Mouse (Mus musculus) brain, adult 2 months (tissue): ENCODE measurements around the gene Spats2.
"Not testable (repeated sequence)": the region's sequence is repeated elsewhere in the genome, so short reads cannot be mapped to it uniquely, and the experiment has no call there.

Source experiments
- DNase-seq: peaks from one replicate; pipeline ENCODE4 v3.0.0; 2011; ENCODE audit warnings: low read depth, low spot score

Spats2 gene

DNA sequence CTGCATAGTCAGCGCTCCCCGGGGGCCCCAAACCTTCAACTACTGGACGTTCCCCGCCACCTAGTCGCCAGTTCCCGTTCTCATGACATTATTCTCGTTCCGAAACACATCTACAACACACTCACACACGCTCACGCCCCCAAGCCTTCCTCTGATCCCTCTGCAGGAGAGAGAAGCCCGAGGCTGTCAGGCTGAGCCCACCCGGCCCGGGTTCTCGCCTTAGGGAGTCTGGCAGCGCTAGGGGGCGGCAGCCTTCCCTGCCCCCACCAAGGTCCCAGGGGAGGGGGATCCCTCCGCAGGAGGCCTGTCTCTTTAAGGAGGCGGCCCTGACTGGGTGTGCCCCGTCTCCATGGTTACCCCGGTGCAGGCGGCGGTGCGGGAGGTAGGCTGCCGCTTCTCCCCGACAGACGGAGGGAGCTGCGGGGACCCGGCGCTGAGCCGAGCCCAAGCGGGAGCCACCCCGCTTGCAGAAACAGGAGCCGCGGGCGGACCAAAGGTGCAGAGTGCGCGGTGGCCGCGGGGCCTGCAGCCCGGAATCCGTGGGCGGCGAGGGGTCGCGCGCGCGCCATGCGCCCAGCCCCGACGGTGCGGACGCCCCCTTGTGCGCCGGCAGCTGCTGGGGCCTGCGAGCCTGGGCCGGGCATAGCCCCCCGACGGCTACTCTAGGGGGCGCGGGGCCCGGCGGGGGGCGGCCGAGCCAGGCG, 98.6 kb downstream of the Spats2 start, which contains the start of gene Kcnh3:
TSS of gene Kcnh3 (plus strand) at position 654 of the 704 bp plus-strand sequence.
- DNase-seq = peak; percentile 87

DNA sequence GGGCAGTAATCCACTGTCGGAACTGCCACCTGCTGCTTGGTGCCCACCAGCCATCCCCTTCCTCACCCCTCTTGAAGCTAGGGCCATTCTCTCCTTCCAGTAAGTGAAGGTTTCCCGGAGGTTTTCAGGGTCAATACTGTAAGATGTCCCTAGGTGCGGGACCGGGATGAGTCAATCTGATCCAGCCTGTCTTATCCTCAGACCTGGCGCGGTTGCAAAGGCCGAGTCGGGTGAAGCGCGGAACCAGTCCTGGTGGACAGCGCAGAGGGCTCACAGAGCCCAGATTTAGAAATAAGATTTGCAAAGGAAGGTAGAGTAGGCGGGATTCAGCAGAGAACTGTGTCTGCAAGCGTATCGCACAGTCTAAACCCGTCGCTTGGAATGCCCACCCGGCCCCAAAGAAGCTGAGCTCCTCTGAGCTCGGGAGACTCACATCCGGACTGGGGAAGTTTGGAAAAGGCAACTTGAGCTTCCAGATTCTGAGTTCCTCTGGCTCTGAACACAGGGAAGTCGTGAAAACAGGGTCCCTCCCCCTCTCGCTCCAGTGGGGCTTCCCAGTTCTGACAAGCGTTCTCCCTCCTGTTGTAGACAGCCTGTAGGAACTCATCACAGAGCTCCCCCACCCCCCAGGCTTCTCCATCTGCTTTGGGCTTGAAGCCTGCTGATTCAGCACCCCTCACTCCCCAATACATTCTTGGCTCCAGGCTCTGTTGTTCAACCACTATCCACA, 99.5 kb downstream of the Spats2 start:
- peak; percentile 82 for DNase-seq

DNA sequence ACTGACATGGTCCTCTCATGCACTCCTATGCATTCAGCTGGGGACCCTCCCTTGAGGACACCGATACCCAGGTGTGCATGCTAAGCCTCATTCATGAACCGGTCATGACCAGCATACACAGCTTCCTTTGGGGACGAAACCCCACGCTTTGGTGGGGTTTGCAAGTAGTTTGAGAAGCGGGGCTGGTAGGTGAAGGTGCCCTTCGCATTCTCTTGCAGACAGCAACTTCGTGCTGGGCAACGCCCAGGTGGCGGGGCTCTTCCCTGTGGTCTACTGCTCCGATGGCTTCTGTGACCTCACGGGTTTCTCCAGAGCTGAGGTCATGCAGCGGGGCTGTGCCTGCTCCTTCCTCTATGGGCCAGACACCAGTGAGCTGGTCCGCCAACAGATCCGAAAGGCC, 100.4 kb downstream of the Spats2 start:
- no peak for DNase-seq

DNA sequence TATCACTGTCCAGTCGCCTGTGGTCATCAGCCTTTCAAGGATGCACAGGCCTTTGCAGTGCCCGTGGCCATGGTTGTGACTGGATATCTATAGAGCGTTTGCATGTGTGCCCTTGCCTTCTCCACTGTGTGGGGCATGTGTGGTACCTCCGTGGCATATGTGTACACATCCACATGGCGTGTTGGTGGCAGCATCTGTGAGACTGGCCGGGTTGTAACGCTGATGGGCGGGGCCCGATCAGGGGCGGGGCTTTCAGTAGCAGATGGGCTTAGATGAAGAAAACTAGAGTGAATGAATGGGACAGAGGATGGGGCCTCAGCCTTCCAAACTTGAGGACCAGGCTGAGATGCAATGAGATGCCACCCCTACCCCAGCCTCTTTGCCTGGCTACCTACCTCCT, 106.3 kb downstream of the Spats2 start:
- DNase-seq = peak; percentile 43

DNA sequence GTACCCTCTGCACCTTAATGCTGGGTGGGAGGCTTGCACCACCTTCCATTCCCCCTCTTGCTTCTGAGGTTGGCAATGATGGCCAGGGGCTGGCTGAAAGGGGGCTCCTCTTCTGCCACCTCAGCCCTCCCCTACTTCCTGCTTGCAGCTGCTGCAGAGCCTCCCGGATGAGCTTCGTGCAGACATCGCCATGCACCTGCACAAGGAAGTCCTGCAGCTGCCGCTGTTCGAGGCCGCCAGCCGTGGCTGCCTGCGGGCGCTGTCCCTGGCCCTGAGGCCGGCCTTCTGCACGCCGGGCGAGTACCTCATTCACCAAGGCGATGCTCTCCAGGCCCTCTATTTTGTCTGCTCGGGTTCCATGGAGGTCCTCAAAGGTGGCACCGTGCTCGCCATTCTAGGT, 108.0 kb downstream of the Spats2 start:
- DNase-seq = no peak

DNA sequence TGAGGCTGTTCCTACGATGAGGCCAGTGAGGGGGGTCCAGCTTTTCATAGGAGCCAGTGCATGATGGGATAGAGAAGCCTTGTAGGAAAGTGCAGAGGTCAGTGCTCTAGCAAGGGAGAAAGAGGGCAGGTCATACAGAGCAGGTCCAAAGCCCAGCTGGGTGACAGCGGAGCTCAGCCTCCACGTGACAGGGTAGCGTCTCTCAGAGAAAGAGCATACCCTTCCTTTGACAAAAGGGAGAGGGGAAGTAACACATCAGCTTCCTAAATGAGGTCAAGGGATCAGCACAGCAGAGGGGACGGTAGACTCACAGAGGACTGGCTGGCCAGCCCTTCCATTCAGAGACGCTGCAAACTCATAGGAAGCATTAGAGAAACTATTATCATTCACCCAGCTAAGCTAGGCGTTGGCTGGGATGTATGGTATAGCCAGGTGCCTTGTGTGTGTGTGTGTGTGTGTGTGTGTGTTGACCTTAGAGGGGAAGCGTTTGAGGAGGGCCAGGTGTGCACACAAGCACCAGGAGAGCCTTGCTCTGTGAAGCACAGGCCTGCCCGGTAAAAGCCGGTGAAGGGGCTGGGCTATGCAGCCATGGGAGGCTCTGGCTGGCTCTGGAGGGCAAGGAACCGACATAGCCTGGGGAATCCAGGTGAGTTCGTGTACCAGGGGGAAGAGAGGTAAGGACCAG, 108.8 kb downstream of the Spats2 start:
- no peak for DNase-seq

DNA sequence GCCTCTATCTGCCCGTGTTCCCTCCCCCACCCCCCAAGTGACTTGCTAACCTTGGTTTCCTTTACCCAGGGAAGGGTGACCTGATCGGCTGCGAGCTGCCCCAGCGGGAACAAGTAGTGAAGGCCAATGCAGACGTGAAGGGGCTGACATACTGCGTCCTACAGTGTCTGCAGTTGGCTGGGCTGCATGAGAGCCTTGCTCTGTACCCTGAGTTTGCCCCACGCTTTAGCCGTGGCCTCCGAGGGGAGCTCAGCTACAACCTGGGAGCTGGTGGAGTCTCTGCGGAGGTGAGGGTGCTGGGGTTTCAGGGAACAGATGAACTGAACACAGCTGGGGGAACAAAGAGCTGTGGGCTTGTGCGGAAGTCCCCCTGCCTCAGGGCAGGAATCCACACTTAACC, 112.3 kb downstream of the Spats2 start:
- no peak for DNase-seq

DNA sequence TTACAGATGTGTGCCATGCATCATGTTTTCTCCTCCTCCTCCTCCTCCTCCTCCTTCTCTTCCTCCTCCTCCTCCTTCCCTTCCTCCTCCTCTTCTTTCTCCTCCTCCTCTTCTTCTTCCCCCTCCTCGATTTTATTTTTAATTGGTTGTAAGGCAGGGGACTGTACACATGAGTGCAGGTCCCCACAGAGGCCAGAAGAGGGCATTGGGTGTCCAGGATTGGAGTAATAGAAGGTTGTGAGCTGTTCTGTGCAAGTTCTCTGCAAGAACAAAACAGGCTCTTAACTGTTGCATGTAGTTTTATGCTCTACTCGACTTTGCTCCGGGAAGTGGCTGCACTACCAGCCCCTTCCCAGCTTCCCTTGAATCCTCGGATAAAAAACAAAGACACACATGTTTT, 114.4 kb downstream of the Spats2 start:
- DNase-seq = peak; percentile 56

DNA sequence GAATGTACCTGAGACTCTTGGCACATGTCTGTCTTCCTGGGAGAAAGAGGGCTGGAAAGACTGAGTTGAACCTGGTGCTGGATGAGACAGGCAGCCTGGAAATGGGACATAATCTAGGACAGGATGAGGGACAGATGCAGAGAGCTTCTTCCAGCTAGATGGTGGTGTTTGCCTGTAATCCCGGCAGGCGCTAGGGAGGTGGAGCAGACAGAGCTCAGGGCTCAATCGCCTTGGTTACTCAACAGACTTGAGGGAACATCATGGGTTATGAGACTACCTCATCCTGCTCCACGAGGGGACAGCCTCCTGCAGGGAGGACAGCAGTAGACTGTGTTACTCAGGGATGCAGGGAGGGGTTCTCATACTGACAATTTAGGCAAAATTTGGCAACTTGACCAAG, 115.5 kb downstream of the Spats2 start:
- peak; percentile 51 for DNase-seq

DNA sequence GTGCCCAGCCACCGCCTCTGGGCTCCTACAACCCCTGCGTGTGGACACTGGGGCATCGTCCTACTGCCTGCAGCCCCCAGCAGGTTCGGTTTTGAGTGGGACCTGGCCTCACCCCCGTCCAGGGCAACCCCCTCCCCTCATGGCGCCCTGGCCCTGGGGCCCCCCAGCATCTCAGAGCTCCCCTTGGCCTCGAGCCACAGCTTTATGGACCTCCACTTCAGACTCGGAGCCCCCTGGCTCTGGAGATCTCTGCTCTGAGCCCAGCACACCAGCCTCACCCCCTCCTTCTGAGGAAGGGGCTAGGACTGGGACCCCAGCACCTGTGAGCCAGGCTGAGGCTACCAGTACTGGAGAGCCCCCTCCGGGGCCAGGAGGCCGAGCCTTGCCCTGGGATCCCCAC, 116.3 kb downstream of the Spats2 start:
- no peak for DNase-seq

DNA sequence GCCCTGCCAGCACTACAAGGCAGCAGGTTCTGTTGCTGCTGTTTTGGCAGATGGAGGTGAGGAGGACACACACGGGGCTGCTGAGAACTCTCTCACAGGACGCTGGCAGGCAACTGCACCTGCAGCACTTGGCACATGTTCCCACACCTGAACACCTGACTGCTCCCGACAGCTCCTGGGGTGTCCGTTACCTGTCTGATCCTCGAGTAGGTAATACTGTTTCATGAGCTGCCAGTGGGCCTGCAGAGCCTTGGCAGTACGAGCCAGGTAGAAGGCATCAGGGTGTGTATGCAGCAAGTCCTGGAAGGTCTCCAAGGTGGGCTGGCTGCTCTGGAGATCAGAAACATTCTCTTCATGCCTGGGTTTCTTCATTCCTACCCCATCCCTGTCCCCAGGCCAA, 121.0 kb downstream of the Spats2 start:
- DNase-seq = peak; percentile 45

DNA sequence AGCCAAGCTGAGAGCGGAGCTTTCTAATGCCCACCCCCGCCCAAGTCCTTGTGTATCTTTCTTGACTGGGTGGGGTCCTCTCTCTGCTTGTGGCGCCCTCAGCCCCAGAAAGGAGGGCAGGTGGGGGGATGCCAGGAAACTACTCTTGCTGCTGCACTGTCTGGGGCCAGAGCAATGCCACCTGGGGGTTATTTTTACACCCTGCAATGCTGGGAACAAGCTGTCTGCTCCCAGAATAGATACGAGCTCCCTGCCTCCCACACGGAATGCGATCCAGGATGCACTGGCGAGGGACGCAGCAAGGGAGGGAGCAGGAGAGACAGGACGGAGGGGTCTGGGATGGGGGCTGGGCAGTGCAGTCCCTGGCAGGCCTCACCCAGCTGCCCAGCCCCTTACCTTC, 123.3 kb downstream of the Spats2 start:
- peak; percentile 95 for DNase-seq

DNA sequence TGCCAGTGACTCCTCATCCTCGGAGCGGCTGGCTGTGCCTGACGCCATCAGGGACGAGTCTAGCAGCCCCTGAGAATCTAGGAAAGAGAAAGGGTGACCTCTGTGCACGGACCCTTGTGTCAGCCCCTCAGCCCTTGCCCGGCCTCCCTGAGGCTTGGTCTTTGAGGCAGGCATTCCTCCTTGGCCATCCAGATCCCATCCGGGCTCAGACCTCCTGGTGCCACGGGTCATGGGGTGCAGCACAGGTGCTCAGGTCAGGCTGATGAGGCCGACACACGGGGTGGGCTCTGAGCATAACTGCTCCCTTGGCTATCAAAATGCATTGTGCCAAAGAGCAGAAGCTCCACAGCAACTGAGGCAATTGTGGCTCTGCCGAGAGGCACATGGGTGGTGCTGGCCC, 124.2 kb downstream of the Spats2 start:
- no peak for DNase-seq

DNA sequence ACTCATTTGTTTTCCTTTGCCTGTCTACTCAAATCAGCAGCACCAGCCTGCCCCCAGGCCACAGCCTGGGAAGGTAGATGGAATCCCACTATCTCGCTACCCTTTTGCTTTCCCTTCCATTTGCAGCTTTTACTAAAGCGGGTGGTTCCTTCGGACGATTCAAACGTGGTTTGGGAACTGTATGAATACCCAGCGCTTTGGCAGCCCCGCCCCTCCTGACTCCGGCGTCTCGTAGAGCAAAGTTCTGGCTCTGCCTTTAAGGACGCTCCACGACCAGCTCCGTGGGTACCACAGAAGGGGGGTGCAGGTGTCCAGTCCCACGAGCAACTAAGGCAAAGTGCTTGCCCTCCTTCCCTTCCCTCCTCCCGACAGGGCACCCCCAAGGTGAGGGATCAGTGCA, 125.4 kb downstream of the Spats2 start:
- not testable (repeated sequence) for DNase-seq

DNA sequence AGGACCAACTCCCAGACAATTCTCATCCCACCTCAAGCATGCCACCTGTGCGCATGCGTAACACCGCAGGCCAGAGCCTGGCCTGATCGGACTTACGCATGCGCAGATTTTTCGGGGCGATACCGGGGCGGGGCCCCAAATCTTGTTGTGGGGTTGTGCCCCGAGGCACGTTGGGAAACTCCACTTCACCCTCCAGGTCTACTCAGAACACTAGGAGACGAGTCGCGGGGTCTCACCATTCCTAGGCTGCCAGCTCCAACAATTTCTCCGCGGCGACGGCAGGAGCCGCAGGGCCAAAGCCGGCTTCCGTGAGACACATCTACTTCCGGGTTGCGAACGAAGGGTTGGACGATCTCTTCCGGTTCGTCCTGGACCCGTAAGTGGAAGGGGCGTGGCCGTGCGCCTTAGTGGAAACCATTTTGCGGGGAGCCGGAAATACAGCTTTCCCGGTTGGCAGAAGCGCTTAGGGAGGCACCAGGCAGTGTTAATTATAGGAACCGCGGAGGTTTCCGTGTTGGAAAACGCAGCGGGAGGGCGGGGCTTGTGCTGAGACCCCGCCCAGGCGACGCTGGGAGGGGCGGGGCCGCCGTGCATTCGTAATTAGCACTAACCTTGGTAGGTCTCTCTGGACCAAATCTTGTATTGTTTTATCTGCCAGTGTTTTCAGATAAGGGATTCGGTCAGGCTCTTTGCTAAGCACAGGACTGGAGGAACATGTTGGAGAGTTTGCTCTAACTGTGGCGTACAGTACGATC, 126.1 kb downstream of the Spats2 start, which contains the start of gene Mcrs1:
TSS of gene Mcrs1 (minus strand) at position 336 of the 755 bp plus-strand sequence.
- peak; percentile 100 for DNase-seq

DNA sequence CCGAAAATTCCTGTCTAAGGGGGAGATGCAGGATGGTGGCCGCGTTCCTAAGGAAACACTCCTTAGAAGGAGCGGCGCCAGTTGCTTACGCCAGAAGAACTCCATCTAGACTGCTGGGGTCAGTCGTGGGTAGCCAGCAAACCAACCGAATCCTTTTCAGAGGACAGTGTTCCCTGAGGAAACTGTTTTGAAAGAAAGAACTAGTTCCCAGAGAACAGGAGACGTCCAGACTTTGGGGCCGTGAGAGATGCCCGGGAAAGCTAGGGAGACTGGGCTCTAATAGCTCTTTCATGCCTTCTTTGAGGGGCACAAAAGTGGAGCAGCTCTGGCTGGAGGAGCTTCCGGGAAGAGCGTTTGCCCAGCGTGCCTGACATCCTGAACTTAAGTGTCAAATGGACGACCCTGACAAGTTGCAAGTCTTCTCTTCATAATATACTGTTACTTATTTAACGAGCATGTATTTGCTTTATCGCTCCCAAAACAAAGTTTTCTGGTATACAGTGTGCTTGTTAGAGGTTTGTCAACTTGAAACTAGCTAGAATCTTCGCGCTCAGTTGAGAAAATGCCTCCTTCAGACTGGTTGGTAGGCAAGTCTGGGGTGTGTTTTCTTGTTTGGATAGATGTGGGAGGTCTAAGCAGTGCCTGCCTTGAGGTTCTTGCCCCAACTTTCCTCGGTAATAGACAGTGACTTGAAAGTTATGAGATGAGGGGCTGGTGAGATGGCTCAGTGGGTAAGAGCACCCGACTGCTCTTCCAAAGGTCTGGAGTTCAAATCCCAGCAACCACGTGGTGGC, 126.9 kb downstream of the Spats2 start:
- DNase-seq = peak; percentile 80

DNA sequence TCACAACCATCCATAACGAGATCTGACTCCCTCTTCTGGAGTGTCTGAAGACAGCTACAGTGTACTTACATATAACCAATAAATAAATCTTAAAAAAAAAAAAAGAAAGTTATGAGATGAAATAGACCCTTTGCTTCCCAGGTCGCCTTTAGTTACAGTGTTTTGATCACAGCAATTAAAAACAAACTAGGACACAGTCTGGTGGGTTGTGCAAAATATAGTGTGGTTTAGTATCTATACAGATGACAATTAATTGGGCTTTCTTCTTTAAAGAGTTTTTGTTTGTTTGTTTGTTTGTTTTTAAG, 127.4 kb downstream of the Spats2 start:
- not testable (repeated sequence) for DNase-seq

DNA sequence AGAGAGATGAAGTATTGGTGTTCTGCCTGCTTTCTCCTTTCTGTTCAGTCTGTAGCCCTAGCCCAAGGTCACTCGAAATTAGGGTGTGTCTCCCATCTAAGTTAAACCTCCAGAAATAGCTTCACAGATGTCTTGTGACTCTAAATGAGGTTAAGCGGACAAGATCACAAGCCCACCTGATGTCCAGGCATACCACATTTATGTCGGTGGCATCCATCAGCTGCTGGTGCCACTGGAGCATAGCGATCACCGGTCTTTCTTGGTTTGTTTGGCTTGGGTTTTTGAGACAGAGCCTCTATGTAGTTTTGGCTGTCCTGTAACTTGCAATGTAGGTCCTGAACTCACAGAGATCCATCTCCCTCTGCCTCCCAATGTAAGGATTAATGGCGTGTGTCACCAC, 128.1 kb downstream of the Spats2 start:
- no peak for DNase-seq

DNA sequence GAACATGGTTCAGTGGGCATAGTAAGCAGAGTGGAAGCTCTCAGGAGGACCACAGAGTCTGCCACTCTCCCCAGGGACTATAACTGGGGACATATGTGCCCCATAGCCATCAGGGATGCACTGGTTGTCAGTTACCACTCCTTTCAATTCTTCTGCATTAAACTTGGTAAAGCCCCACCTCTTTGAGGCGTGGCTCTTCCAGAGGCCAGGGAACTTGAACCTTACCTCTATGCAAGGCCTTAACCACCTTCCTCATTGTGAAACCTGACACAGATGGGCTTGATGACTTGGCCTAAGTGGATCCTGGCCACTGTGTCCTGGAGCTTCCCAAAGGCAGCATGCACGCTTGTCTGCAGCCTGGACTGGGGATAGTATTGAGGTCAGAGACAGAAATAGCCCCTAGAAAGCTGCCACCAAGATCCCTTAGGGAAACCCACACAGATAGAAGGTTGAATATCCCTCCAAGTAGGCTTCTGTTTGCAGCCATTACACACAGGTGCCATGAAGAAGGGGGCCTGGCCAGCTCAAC, 128.8 kb downstream of the Spats2 start:
- no peak for DNase-seq

DNA sequence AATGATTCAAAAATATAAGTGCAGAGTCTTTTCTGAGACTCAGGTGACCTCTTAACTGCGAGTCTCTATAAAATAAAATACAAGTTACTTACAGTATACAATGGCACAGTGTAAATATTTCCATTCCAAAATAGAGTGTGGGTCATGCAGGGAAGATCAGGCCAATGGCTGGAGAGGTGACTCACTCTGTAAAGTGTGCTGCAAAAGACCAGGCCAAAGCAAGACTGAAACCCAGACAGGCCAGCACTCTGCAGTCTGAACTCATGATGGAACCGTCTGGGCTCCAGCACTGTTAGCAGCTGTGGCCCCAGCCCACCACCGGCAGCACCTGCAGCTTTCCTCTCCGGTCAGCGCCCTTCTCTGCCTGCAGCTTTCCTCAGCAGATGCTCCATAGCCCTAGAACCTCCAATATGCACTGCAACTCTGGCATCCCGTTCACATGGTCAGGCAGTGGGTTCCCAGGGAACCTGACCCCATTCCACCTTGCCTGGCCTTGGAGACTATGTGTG, 129.6 kb downstream of the Spats2 start:
- no peak for DNase-seq
